Mouse (Mus musculus) erythroblast, embryonic 14.5 days (primary cell): ENCODE results near the gene Coq8b.

ENCODE experiments used
- GATA1 ChIP-seq: IDR thresholded peaks from 2 replicates; pipeline ENCODE4 v1.6.1; 2012; ENCODE audit warnings: low read length, inconsistent platforms, mixed read lengths
- TAL1 ChIP-seq: IDR thresholded peaks from 3 replicates; pipeline ENCODE4 v1.6.1; 2012; ENCODE audit warnings: low read length, inconsistent platforms, mixed read lengths

GRCm38 (mm10) chr7:27307551-27307950 lies 74.7 kb downstream of the Coq8b start:
- no peak for TF ChIP-seq GATA1
- no peak for TF ChIP-seq TAL1
